ENCODE assay signal across 8 mouse cellular contexts in genomic region chr9:64639664-64640063, GRCm38 (mm10).
DNase-seq lines count a peak whose midpoint lies in the region; ATAC-seq and TF ChIP-seq lines count a peak whose summit lies in the region.

No protein-coding gene starts in this region.

- no peak overlapping the region for H3K27ac ChIP-seq in kidney, embryonic 16.5 days (ENCODE audit: low read length)
- H3K27ac ChIP-seq in left cerebral cortex, adult 2 months, result no peak overlapping the region

- no peak overlapping the region for H3K4me3 ChIP-seq in kidney, embryonic 16.5 days (ENCODE audit: low read length)
- H3K4me3 ChIP-seq in left cerebral cortex, adult 2 months, result no peak overlapping the region

- no peak; the same call in 1 of the 2 replicates for ATAC-seq in kidney, embryonic 16.5 days (ENCODE audit: low FRiP score, low TSS enrichment)

- no peak overlapping the region for H3K9ac ChIP-seq in kidney, embryonic 16.5 days (replicated peaks; ENCODE audit: low read length)

- WGBS in kidney, embryonic 16.5 days, result 16% methylated on average over 5 of the region's 5 CpGs

- H3K27me3 ChIP-seq in kidney, embryonic 16.5 days (ENCODE audit: insufficient read depth, low read length), result peaks cover 5% of the 10 kb centered on the region; the same call in 1 of the 2 replicates

- peak; percentile 40 for DNase-seq in kidney, adult 18-20 months
- peak; percentile 39 for DNase-seq in WW6 (ENCODE audit: low read depth, low spot score)
- peak; percentile 53 to 67 for DNase-seq in cerebellum, postnatal 36 days
- DNase-seq in heart, postnatal 4 days, result peak; percentile 54
- DNase-seq in left cerebral cortex, adult 2 months (ENCODE audit: extremely low spot score in 1 of 2, low spot score in 2 of 2), result peak; percentile 42 to 52
- DNase-seq in retina, postnatal 7 days (ENCODE audit: low read depth, low spot score), result peak; percentile 54
- DNase-seq in urinary bladder, postnatal 4 days (ENCODE audit: low spot score in 2 of 2), result no peak

- H3K9me3 ChIP-seq in kidney, embryonic 16.5 days (ENCODE audit: low read length), result no peaks in the 10 kb centered on the region

- peaks cover 28% of the 10 kb centered on the region for H3K4me1 ChIP-seq in kidney, embryonic 16.5 days (ENCODE audit: insufficient read depth, low read length)

- H3K4me2 ChIP-seq in kidney, embryonic 16.5 days (replicated peaks; ENCODE audit: low read depth, low read length), result no peak overlapping the region

- intact Hi-C loops in left cerebral cortex, adult 2 months (cut with DNase I), result loop anchor here (1.0 kb wide), 2 partner anchors 245 to 292 kb away; no protein-coding TSS in a partner anchor

- H3K36me3 ChIP-seq in kidney, embryonic 16.5 days (ENCODE audit: insufficient read depth, low read length), result no peaks in the 10 kb centered on the region

- peak; percentile 87 for TF ChIP-seq CTCF in left cerebral cortex, adult 2 months (IDR thresholded peaks at IDR 0.05)

Comparison
In these comparisons a context has a peak if more than half of its experiments do, and no peak if none do; other contexts are left out.
1. DNase-seq: peak in kidney, adult 18-20 months (single experiment), WW6 (single experiment), cerebellum, postnatal 36 days (2 of 2), heart, postnatal 4 days (single experiment), left cerebral cortex, adult 2 months (2 of 2) and retina, postnatal 7 days (single experiment); none in urinary bladder, postnatal 4 days (0 of 2).